Mouse (Mus musculus): ENCODE results near the gene Lypd6b.

Gene Lypd6b

GRCm38 (mm10) chr2:49818126-49818525 lies 30.6 kb downstream of the Lypd6b start:
- no peak for DNase-seq (ENCODE audit: low spot score in 2 of 2)

- DNase-seq (ENCODE audit: low spot score in 2 of 2): no peak
These were observed 34.8 kb downstream of the Lypd6b start for GRCm38 (mm10) chr2:49822312-49822711.

GRCm38 (mm10) chr2:49825588-49825987 lies 38.1 kb downstream of the Lypd6b start:
- DNase-seq (ENCODE audit: low spot score in 2 of 2): no peak

GRCm38 (mm10) chr2:49827756-49828155 lies 40.3 kb downstream of the Lypd6b start:
- DNase-seq (ENCODE audit: low spot score in 2 of 2): no peak

- DNase-seq (ENCODE audit: low spot score in 2 of 2): no peak
These were observed 42.9 kb downstream of the Lypd6b start for GRCm38 (mm10) chr2:49830369-49830768.

GRCm38 (mm10) chr2:49832277-49832803 lies 44.9 kb downstream of the Lypd6b start:
- no peak for DNase-seq (ENCODE audit: low spot score in 2 of 2)

- no peak for DNase-seq (ENCODE audit: low spot score in 2 of 2)
These were observed 50.1 kb downstream of the Lypd6b start for GRCm38 (mm10) chr2:49837454-49838059.

GRCm38 (mm10) chr2:49838611-49839010 lies 51.1 kb downstream of the Lypd6b start:
- no peak for DNase-seq (ENCODE audit: low spot score in 2 of 2)

GRCm38 (mm10) chr2:49840573-49840972 lies 53.1 kb downstream of the Lypd6b start:
- DNase-seq (ENCODE audit: low spot score in 2 of 2): no peak

GRCm38 (mm10) chr2:49841089-49841488 lies 53.6 kb downstream of the Lypd6b start:
- DNase-seq (ENCODE audit: low spot score in 2 of 2): no peak

GRCm38 (mm10) chr2:49845104-49845503 lies 57.6 kb downstream of the Lypd6b start:
- no peak for DNase-seq (ENCODE audit: low spot score in 2 of 2)

- DNase-seq (ENCODE audit: low spot score in 2 of 2): no peak
These were observed 58.6 kb downstream of the Lypd6b start for GRCm38 (mm10) chr2:49846097-49846496.

GRCm38 (mm10) chr2:49846880-49847279 lies 59.4 kb downstream of the Lypd6b start:
- DNase-seq (ENCODE audit: low spot score in 2 of 2): no peak

GRCm38 (mm10) chr2:49847831-49848230 lies 60.3 kb downstream of the Lypd6b start:
- no peak for DNase-seq (ENCODE audit: low spot score in 2 of 2)

- no peak for DNase-seq (ENCODE audit: low spot score in 2 of 2)
These were observed 62.3 kb downstream of the Lypd6b start for GRCm38 (mm10) chr2:49849771-49850170.

- no peak for DNase-seq (ENCODE audit: low spot score in 2 of 2)
These were observed 64.5 kb downstream of the Lypd6b start for GRCm38 (mm10) chr2:49851977-49852376.

- no peak for DNase-seq (ENCODE audit: low spot score in 2 of 2)
These were observed 68.7 kb downstream of the Lypd6b start for GRCm38 (mm10) chr2:49856161-49856564.

- DNase-seq (ENCODE audit: low spot score in 2 of 2): no peak
These were observed 69.1 kb downstream of the Lypd6b start for GRCm38 (mm10) chr2:49856584-49856983.

GRCm38 (mm10) chr2:49860219-49860962 lies 72.9 kb downstream of the Lypd6b start:
- no peak for DNase-seq (ENCODE audit: low spot score in 2 of 2)

GRCm38 (mm10) chr2:49860969-49861592 lies 73.6 kb downstream of the Lypd6b start:
- DNase-seq (ENCODE audit: low spot score in 2 of 2): no peak

GRCm38 (mm10) chr2:49861658-49862057 lies 74.2 kb downstream of the Lypd6b start:
- no peak for DNase-seq (ENCODE audit: low spot score in 2 of 2)

GRCm38 (mm10) chr2:49868116-49868858 lies 80.8 kb downstream of the Lypd6b start:
- DNase-seq (ENCODE audit: low spot score in 2 of 2): no peak
